Mouse (Mus musculus) liver, embryonic 13.5 days (tissue): Measurements from ENCODE around the gene Hoxb3. TPM values are rescaled to one million over a fixed set of nuclear protein-coding genes. Genes with fewer than 3 reads are reported as not detected.

ENCODE experiments used
- ATAC-seq: fragments of 200-750 bp; cut with Nextera tagmentation; 2 replicates; pipeline ENCODE4 v1.8.0; 2017; ENCODE audit warnings: low read depth, mild to moderate bottlenecking, moderate number of reproducible peaks, moderate library complexity
- DNase-seq: peaks from one replicate; pipeline ENCODE4 v3.0.0; 2022
- H3K27ac ChIP-seq: fragments of 300-500 bp; sonication (generic); 2 replicates; pipeline ENCODE4 v1.5.1; 2015; ENCODE audit warnings: moderate library complexity, mild to moderate bottlenecking, inconsistent platforms
- H3K27me3 ChIP-seq: fragments of 300-500 bp; sonication (generic); 2 replicates; pipeline ENCODE4 v1.6.1; 2015; ENCODE audit warnings: mild to moderate bottlenecking, inconsistent platforms
- H3K36me3 ChIP-seq: fragments of 300-500 bp; sonication (generic); 2 replicates; pipeline ENCODE4 v1.6.1; 2015; ENCODE audit warnings: mild to moderate bottlenecking, inconsistent platforms
- H3K4me1 ChIP-seq: fragments of 300-500 bp; sonication (generic); replicated peaks from 2 replicates; pipeline ENCODE4 v1.6.1; 2015; ENCODE audit warnings: inconsistent platforms
- H3K4me2 ChIP-seq: fragments of 300-500 bp; sonication (generic); 2 replicates; pipeline ENCODE4 v1.6.1; 2015; ENCODE audit warnings: inconsistent platforms, mild to moderate bottlenecking, moderate library complexity
- H3K4me3 ChIP-seq: fragments of 300-500 bp; sonication (generic); replicated peaks from 2 replicates; pipeline ENCODE4 v1.5.1; 2015; ENCODE audit warnings: mild to moderate bottlenecking, inconsistent platforms
- H3K9ac ChIP-seq: fragments of 300-500 bp; sonication (generic); 2 replicates; pipeline ENCODE4 v1.6.1; 2015; ENCODE audit warnings: mild to moderate bottlenecking, inconsistent platforms
- H3K9me3 ChIP-seq: fragments of 300-500 bp; sonication (generic); replicated peaks from 2 replicates; pipeline ENCODE4 v1.6.1; 2016; ENCODE audit warnings: inconsistent platforms
- WGBS: fragments of 180-500 bp; shearing (Covaris S2); methylation state at CpG from one replicate; pipeline ENCODE4 v1.1.7; 2015; ENCODE audit not compliant: insufficient replicate concordance; 5-methylcytosine and 5-hydroxymethylcytosine counted together
- polyA plus RNA-seq: library from polyadenylated mRNA; unstranded; fragments of >200 nt; fragmentation: Nextera tagmentation; extraction: Ambion mirVana; gene quantifications from 2 replicates; pipeline ENCODE4 v1.2.1, GENCODE M21; 2015

The Hoxb3 gene
- polyA plus RNA-seq, 1 experiment from 2014 or later, result 0.13 TPM

- 26% methylated on average over 17 of the region's 17 CpGs for WGBS
- no peaks in the 10 kb centered on the region for H3K36me3 ChIP-seq
- H3K27ac ChIP-seq, result no peak overlapping the region
- no peaks in the 10 kb centered on the region for H3K9me3 ChIP-seq
- ATAC-seq (no peak), DNase-seq (no peak)
- H3K4me2 ChIP-seq, result no peak overlapping the region
- H3K9ac ChIP-seq, result no peak overlapping the region
- peaks cover 100% of the 10 kb centered on the region for H3K27me3 ChIP-seq
- peaks cover 7% of the 10 kb centered on the region for H3K4me1 ChIP-seq
- H3K4me3 ChIP-seq, result no peak overlapping the region
Measured at GRCm38 (mm10) chr11:96290705-96291355, 32.3 kb upstream of the Hoxb3 start.

GRCm38 (mm10) chr11:96291681-96292564 is 31.2 kb upstream of the Hoxb3 start, which contains the start of gene Hoxb6:
Gene Hoxb6, plus strand, starts transcription at chr11:96292476.
- H3K9ac ChIP-seq, result no peak within 1 kb of the TSS
- ATAC-seq (no peak), DNase-seq (no peak)
- H3K9me3 ChIP-seq, result no peaks in the 10 kb centered on the region
- H3K4me1 ChIP-seq, result no peaks in the 10 kb centered on the region
- WGBS, result 6% methylated on average over 22 of the region's 22 CpGs
- H3K4me3 ChIP-seq, result no peak within 1 kb of the TSS
- no peak within 1 kb of the TSS for H3K27ac ChIP-seq
- H3K4me2 ChIP-seq, result no peak within 1 kb of the TSS
- no peaks in the 10 kb centered on the region for H3K36me3 ChIP-seq
- peaks cover 100% of the 10 kb centered on the region for H3K27me3 ChIP-seq

GRCm38 (mm10) chr11:96292565-96293301 is 30.4 kb upstream of the Hoxb3 start:
- Histone ChIP-seq H3K9me3 (no peaks in the 10 kb centered on the region), H3K36me3 (no peaks in the 10 kb centered on the region), H3K4me2 (no peak overlapping the region), H3K4me3 (no peak overlapping the region), H3K9ac (no peak overlapping the region), H3K27ac (no peak overlapping the region), H3K4me1 (no peaks in the 10 kb centered on the region), H3K27me3 (peaks cover 100% of the 10 kb centered on the region)
- 3% methylated on average over 12 of the region's 12 CpGs for WGBS
- ATAC-seq, result no peak
- no peak for DNase-seq

- H3K27ac ChIP-seq, result no peak overlapping the region
- no peak overlapping the region for H3K9ac ChIP-seq
- no peak overlapping the region for H3K4me3 ChIP-seq
- ATAC-seq (no peak), DNase-seq (no peak)
- H3K27me3 ChIP-seq, result peaks cover 100% of the 10 kb centered on the region
- 2% methylated on average over 22 of the region's 22 CpGs for WGBS
- H3K4me2 ChIP-seq, result no peak overlapping the region
- no peaks in the 10 kb centered on the region for H3K36me3 ChIP-seq
- H3K9me3 ChIP-seq, result no peaks in the 10 kb centered on the region
- H3K4me1 ChIP-seq, result no peaks in the 10 kb centered on the region
Measured at GRCm38 (mm10) chr11:96293302-96293921, 29.7 kb upstream of the Hoxb3 start.

- no peak overlapping the region for H3K4me2 ChIP-seq
- WGBS, result 2% methylated on average over 32 of the region's 32 CpGs
- H3K27me3 ChIP-seq, result peaks cover 100% of the 10 kb centered on the region
- no peaks in the 10 kb centered on the region for H3K4me1 ChIP-seq
- H3K9me3 ChIP-seq, result no peaks in the 10 kb centered on the region
- DNase-seq (peak; percentile 23), ATAC-seq (no peak)
- H3K27ac ChIP-seq, result no peak overlapping the region
- H3K4me3 ChIP-seq, result no peak overlapping the region
- H3K36me3 ChIP-seq, result no peaks in the 10 kb centered on the region
- H3K9ac ChIP-seq, result no peak overlapping the region
Measured at GRCm38 (mm10) chr11:96294245-96295091, 28.7 kb upstream of the Hoxb3 start.

GRCm38 (mm10) chr11:96295092-96295835 is 27.9 kb upstream of the Hoxb3 start:
- peaks cover 100% of the 10 kb centered on the region for H3K27me3 ChIP-seq
- H3K4me3 ChIP-seq, result no peak overlapping the region
- H3K4me2 ChIP-seq, result no peak overlapping the region
- ATAC-seq, result no peak
- no peak overlapping the region for H3K9ac ChIP-seq
- under 1% methylated on average over 30 of the region's 30 CpGs for WGBS
- no peaks in the 10 kb centered on the region for H3K9me3 ChIP-seq
- H3K4me1 ChIP-seq, result no peaks in the 10 kb centered on the region; the same call in 1 of the 2 replicates
- no peaks in the 10 kb centered on the region for H3K36me3 ChIP-seq
- H3K27ac ChIP-seq, result no peak overlapping the region
- no peak for DNase-seq

GRCm38 (mm10) chr11:96296997-96297396 is 26.1 kb upstream of the Hoxb3 start:
- H3K4me2 ChIP-seq, result no peak overlapping the region
- H3K9me3 ChIP-seq, result no peaks in the 10 kb centered on the region
- H3K4me3 ChIP-seq, result no peak overlapping the region
- peaks cover 100% of the 10 kb centered on the region for H3K27me3 ChIP-seq
- DNase-seq (no peak), ATAC-seq (no peak)
- H3K27ac ChIP-seq, result no peak overlapping the region
- WGBS, result 24% methylated on average over 2 of the region's 2 CpGs
- H3K36me3 ChIP-seq, result no peaks in the 10 kb centered on the region
- no peaks in the 10 kb centered on the region; the same call in 1 of the 2 replicates for H3K4me1 ChIP-seq
- no peak overlapping the region for H3K9ac ChIP-seq

- Histone ChIP-seq H3K4me1 (no peaks in the 10 kb centered on the region; the same call in 1 of the 2 replicates), H3K27me3 (peaks cover 100% of the 10 kb centered on the region), H3K4me3 (no peak overlapping the region), H3K4me2 (no peak overlapping the region), H3K9me3 (no peaks in the 10 kb centered on the region), H3K27ac (no peak overlapping the region), H3K36me3 (no peaks in the 10 kb centered on the region), H3K9ac (no peak overlapping the region)
- DNase-seq (no peak), ATAC-seq (no peak)
- 31% methylated on average over 3 of the region's 3 CpGs for WGBS
Measured at GRCm38 (mm10) chr11:96297428-96297827, 25.7 kb upstream of the Hoxb3 start.

- DNase-seq, result no peak
- H3K4me3 ChIP-seq, result no peak overlapping the region
- no peak overlapping the region for H3K27ac ChIP-seq
- ATAC-seq, result no peak
- no peaks in the 10 kb centered on the region; the same call in 1 of the 2 replicates for H3K4me1 ChIP-seq
- peaks cover 100% of the 10 kb centered on the region for H3K27me3 ChIP-seq
- H3K9ac ChIP-seq, result no peak overlapping the region
- WGBS, result 21% methylated on average over 11 of the region's 11 CpGs
- H3K4me2 ChIP-seq, result no peak overlapping the region
- no peaks in the 10 kb centered on the region for H3K9me3 ChIP-seq
- no peaks in the 10 kb centered on the region for H3K36me3 ChIP-seq
Measured at GRCm38 (mm10) chr11:96297968-96298635, 25.0 kb upstream of the Hoxb3 start.
